Mouse (Mus musculus) lung, postnatal 0 days (tissue): Measurements from ENCODE around the gene Atp5d.

ENCODE experiments used
- CTCF ChIP-seq: IDR thresholded peaks from 2 replicates; pipeline ENCODE4 v1.5.1; 2016; ENCODE audit warnings: antibody characterized with exemption, mild to moderate bottlenecking
- EP300 ChIP-seq: IDR thresholded peaks from 2 replicates; pipeline ENCODE4 v1.6.1; 2016; ENCODE audit warnings: antibody characterized with exemption, mild to moderate bottlenecking, control low read depth

DNA sequence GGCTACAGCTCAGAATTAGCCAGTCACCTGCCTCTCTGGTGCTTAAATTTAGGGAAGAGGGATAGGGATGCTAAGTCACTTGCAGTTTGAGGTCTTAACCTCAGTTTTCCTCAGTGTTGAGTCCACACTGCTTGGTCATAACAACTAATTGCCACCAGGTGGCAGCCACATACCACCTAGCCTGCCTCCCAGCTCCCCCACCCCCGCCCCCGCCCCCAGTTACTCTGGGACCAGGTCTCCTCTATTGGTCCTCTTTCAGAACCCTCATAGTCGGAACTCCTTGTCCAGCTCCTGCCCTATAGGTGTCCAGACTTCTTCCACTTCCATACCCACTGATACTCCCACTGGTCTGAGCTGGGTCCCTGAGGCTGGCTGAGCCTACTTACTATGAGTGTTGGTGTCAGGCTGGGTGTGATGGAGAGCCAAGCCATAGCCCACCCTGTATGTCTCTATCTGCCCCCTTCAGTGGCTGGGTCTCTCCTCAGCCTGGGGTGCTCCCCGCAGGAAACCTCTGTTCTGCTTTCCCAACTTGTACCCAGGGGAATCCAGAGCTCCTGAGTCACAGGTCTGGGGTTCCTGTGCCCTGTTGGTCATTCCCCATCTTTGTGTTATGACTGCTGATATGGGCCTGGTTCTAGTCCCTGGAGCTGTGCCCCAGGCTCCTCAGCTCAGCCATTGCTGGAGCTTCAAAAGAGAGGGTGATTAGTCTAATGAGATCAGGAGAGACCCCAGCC is 37.3 kb downstream of the Atp5d start:
- peak; percentile 74 for TF ChIP-seq CTCF
- no peak for TF ChIP-seq EP300
